Mouse (Mus musculus) heart, postnatal 0 days (tissue): Measurements from ENCODE around the gene Trcg1. TPM values are rescaled to one million over a fixed set of nuclear protein-coding genes. Genes with fewer than 3 reads are reported as not detected.

Source experiments
- ATAC-seq: fragments of 200-750 bp; cut with Nextera tagmentation; 2 replicates; pipeline ENCODE4 v1.8.0; 2017; ENCODE audit warnings: low read depth, moderate number of reproducible peaks, moderate library complexity; ENCODE audit not compliant: insufficient read depth
- DNase-seq: peaks from one replicate; pipeline ENCODE4 v3.0.0-alpha.2; 2016; ENCODE audit warnings: low spot score
- H3K27ac ChIP-seq: fragments of 300-500 bp; sonication (generic); 2 replicates; pipeline ENCODE4 v1.5.1; 2014; ENCODE audit warnings: low read depth, mild to moderate bottlenecking
- H3K27me3 ChIP-seq: fragments of 300-500 bp; sonication (generic); 2 replicates; pipeline ENCODE4 v1.6.1; 2014; ENCODE audit warnings: low read length, mixed read lengths; ENCODE audit not compliant: control insufficient read depth, insufficient read depth
- H3K36me3 ChIP-seq: fragments of 300-500 bp; sonication (generic); replicated peaks from 2 replicates; pipeline ENCODE4 v1.6.1; 2014; ENCODE audit warnings: low read length, mixed read lengths; ENCODE audit not compliant: control insufficient read depth, insufficient read depth
- H3K4me1 ChIP-seq: fragments of 300-500 bp; sonication (generic); 2 replicates; pipeline ENCODE4 v1.6.1; 2014; ENCODE audit warnings: antibody characterized with exemption; ENCODE audit not compliant: control insufficient read depth, insufficient read depth
- H3K4me2 ChIP-seq: fragments of 300-500 bp; sonication (generic); 2 replicates; pipeline ENCODE4 v1.6.1; 2014; ENCODE audit warnings: low read depth, mild to moderate bottlenecking, low read length, moderate library complexity
- H3K4me3 ChIP-seq: fragments of 300-500 bp; sonication (generic); 2 replicates; pipeline ENCODE4 v1.5.1; 2014; ENCODE audit warnings: low read depth, low read length
- H3K9ac ChIP-seq: fragments of 300-500 bp; sonication (generic); replicated peaks from 2 replicates; pipeline ENCODE4 v1.6.1; 2014; ENCODE audit warnings: low read depth, low read length, mixed read lengths
- H3K9me3 ChIP-seq: fragments of 300-500 bp; sonication (generic); replicated peaks from 2 replicates; pipeline ENCODE4 v1.6.1; 2016; ENCODE audit warnings: low read length; ENCODE audit not compliant: control insufficient read depth
- CTCF ChIP-seq: IDR thresholded peaks from 2 replicates; pipeline ENCODE4 v1.5.1; 2016; ENCODE audit warnings: antibody characterized with exemption, control low read depth, low read depth
- EP300 ChIP-seq: IDR thresholded peaks from 2 replicates; pipeline ENCODE4 v1.6.1; 2016; ENCODE audit warnings: antibody characterized with exemption, low read depth
- whole genome bisulfite sequencing: fragments of 180-500 bp; shearing (Covaris S2); extraction: QIAGEN DNeasy Blood & Tissue Kit; methylation state at CpG from one replicate; pipeline ENCODE4 v1.1.7; 2014; 5-methylcytosine and 5-hydroxymethylcytosine counted together
- polyA plus RNA-seq: library from polyadenylated mRNA; unstranded; fragments of >200 nt; fragmentation: Nextera tagmentation; extraction: Ambion mirVana; gene quantifications from 2 replicates; pipeline ENCODE4 v1.2.1, GENCODE M21; 2015
- total RNA-seq: library from RNA; depleted of rRNA; stranded (reverse); fragments of >200 nt; gene quantifications from 2 replicates; pipeline ENCODE4 v1.2.3, GENCODE M21; 2014; ENCODE audit warnings: low replicate concordance

Trcg1 gene
- total and polyA plus RNA-seq, 2 experiments from 2014 or later = not detected

DNA sequence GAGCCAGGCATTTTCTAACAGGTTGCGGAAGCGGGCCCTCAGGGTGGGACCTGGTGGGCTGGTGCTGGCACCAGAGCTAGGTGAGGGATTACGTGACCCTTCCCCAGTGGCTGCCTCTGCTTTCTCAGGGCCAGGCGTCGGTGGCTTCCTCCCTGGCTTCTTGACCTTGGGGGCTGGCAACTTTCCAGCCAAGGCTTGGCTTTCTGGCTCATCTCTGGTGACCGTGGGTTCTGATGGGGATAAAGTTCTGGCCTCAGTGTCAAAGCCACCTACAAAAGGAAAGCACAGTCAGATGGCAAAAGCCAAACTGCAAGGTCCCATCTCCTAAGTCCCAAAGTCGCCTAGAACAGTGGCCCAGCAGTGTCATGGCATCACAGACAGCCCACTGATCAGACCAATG, 17.7 kb downstream of the Trcg1 start:
- no peak for ATAC-seq
- TF ChIP-seq EP300 (no peak), CTCF (no peak)
- H3K27me3 ChIP-seq = no peaks in the 10 kb centered on the region
- H3K36me3 ChIP-seq = peaks cover 66% of the 10 kb centered on the region
- H3K4me2 ChIP-seq = no peak overlapping the region
- no peak for DNase-seq
- no peak overlapping the region for H3K9ac ChIP-seq
- H3K4me1 ChIP-seq = no peaks in the 10 kb centered on the region
- no peak overlapping the region for H3K27ac ChIP-seq
- WGBS = 72% methylated on average over 7 of the region's 7 CpGs
- H3K4me3 ChIP-seq = no peak overlapping the region
- H3K9me3 ChIP-seq = no peaks in the 10 kb centered on the region

DNA sequence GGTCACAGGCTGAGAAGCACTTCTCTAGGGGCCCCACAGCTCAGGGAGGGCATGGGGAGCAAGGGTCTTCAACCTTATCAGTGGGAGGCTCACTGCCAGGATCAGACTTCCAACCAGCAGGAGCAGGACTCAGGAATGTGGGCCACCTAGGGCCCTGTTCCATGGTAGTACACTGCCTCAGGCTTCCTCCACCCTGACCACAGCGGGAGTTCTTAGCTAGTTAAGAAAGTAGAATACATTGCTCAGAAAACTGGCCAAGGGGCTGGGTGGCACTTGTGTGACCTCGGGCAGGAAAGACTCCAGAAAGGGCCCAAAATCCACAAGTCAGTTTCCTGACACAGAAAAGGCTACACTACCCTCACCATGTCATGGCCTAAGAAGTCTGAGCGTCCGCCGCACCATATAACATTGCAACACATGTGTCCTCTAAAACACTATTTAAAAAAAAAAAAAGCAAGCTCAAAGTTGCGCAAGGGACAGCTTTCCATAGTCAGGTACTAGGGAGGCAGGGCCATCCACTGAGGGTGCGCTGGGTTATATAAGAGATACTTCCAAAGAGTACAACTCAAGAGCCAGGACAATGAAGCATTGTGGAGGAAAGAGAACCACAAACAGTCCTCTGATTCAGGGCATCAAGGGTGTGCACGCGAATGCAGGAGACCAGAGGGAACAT, 18.6 kb downstream of the Trcg1 start:
- H3K36me3 ChIP-seq = peaks cover 66% of the 10 kb centered on the region
- no peak overlapping the region for H3K27ac ChIP-seq
- no peak overlapping the region for H3K4me3 ChIP-seq
- no peaks in the 10 kb centered on the region for H3K27me3 ChIP-seq
- H3K4me1 ChIP-seq = no peaks in the 10 kb centered on the region
- 85% methylated on average over 9 of the region's 9 CpGs for WGBS
- no peak for TF ChIP-seq EP300
- no peak for TF ChIP-seq CTCF
- no peaks in the 10 kb centered on the region for H3K9me3 ChIP-seq
- no peak for ATAC-seq
- no peak overlapping the region for H3K9ac ChIP-seq
- peak; percentile 3 for DNase-seq
- no peak overlapping the region for H3K4me2 ChIP-seq

- Histone ChIP-seq H3K4me2 (no peak overlapping the region), H3K36me3 (peaks cover 66% of the 10 kb centered on the region), H3K27me3 (no peaks in the 10 kb centered on the region), H3K4me1 (peaks cover 6% of the 10 kb centered on the region; the same call in 1 of the 2 replicates), H3K9ac (no peak overlapping the region), H3K4me3 (no peak overlapping the region), H3K9me3 (no peaks in the 10 kb centered on the region), H3K27ac (no peak overlapping the region)
- 94% methylated on average over 20 of the region's 20 CpGs for WGBS
- no peak for ATAC-seq
- TF ChIP-seq EP300 (no peak), CTCF (no peak)
- no peak for DNase-seq
These were observed 20.0 kb downstream of the Trcg1 start for GRCm38 (mm10) chr9:57256309-57256708.

GRCm38 (mm10) chr9:57256861-57257260, 20.5 kb downstream of the Trcg1 start:
- peak; percentile 1 for DNase-seq
- WGBS = 89% methylated on average over 11 of the region's 11 CpGs

DNA sequence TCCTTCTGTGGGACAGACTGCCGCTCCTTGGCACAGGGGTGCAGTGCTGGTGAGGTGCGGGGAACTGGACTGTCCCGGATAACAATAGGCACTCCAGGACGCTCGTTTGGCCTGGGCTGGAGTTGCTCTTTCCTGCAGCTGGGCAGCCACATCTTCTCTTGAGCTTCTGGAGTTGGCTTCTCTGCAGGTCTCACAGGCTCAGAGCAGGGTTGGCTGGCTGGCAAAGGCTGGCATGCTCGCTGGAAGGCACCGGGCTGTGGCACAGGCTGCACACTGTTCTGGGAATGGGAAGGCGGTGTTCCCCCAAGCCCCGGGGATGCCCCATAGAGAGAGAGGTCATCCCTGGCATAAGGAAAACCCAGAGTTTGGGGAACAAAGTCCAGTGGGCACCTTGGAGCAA, 21.3 kb downstream of the Trcg1 start:
- Histone ChIP-seq H3K27me3 (no peaks in the 10 kb centered on the region), H3K4me1 (peaks cover 6% of the 10 kb centered on the region; the same call in 1 of the 2 replicates), H3K36me3 (peaks cover 58% of the 10 kb centered on the region), H3K4me2 (no peak overlapping the region), H3K9ac (no peak overlapping the region), H3K4me3 (no peak overlapping the region), H3K9me3 (no peaks in the 10 kb centered on the region), H3K27ac (no peak overlapping the region)
- WGBS = 85% methylated on average over 9 of the region's 9 CpGs
- no peak for TF ChIP-seq EP300
- no peak for TF ChIP-seq CTCF
- ATAC-seq = no peak
- DNase-seq = peak; percentile 0

More at GRCm38 (mm10) chr9:57256861-57257260, 20.5 kb downstream of the Trcg1 start:
- TF ChIP-seq EP300 = no peak
- no peak for TF ChIP-seq CTCF
- Histone ChIP-seq H3K4me2 (no peak overlapping the region), H3K4me1 (peaks cover 6% of the 10 kb centered on the region; the same call in 1 of the 2 replicates), H3K36me3 (peaks cover 66% of the 10 kb centered on the region), H3K27ac (no peak overlapping the region), H3K9me3 (no peaks in the 10 kb centered on the region), H3K27me3 (no peaks in the 10 kb centered on the region), H3K9ac (no peak overlapping the region), H3K4me3 (no peak overlapping the region)
- no peak for ATAC-seq

DNA sequence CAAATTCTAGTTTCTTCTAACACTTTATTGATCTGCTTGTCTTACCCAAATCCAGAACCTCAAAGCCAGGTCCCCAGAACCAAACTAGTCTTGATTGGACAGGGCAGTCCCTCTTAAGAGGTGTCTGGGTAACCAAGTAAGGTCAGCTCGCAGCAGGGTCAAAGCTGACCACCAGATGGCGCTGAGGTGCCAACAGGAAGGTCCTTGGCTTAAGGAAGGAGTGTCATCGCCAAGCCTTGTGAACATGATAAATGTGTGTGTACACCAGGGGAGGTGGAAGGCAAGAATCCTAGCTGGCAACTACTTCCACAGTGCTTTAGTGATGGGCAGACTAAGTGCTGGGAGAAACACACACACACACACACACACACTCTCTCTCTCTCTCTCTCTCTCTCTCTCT, 23.4 kb downstream of the Trcg1 start:
- no peaks in the 10 kb centered on the region for H3K27me3 ChIP-seq
- peaks cover 41% of the 10 kb centered on the region for H3K36me3 ChIP-seq
- ATAC-seq = peak; percentile 35
- no peak overlapping the region for H3K27ac ChIP-seq
- 0% methylated on average over 3 of the region's 3 CpGs for WGBS
- H3K4me2 ChIP-seq = peak overlapping the region; percentile 98; the same call in 1 of the 2 replicates
- no peak for TF ChIP-seq EP300
- peak; percentile 100 for TF ChIP-seq CTCF
- no peaks in the 10 kb centered on the region for H3K9me3 ChIP-seq
- H3K9ac ChIP-seq = no peak overlapping the region
- H3K4me3 ChIP-seq = no peak overlapping the region
- peak; percentile 91 for DNase-seq
- peaks cover 14% of the 10 kb centered on the region; the same call in 1 of the 2 replicates for H3K4me1 ChIP-seq
